Mouse (Mus musculus): Measurements from ENCODE around the gene Usp15.
"Not testable (repeated sequence)": the region's sequence is repeated elsewhere in the genome, so short reads cannot be mapped to it uniquely, and the experiment has no call there.

Usp15 gene

GRCm38 (mm10) chr10:123196835-123197559 lies at the start of gene Usp15:
Usp15 (minus strand) TSS chr10:123196995.
- DNase-seq: peak; percentile 97 to 98

GRCm38 (mm10) chr10:123229420-123229819 lies 32.6 kb upstream of the Usp15 start:
- no peak for DNase-seq

DNA sequence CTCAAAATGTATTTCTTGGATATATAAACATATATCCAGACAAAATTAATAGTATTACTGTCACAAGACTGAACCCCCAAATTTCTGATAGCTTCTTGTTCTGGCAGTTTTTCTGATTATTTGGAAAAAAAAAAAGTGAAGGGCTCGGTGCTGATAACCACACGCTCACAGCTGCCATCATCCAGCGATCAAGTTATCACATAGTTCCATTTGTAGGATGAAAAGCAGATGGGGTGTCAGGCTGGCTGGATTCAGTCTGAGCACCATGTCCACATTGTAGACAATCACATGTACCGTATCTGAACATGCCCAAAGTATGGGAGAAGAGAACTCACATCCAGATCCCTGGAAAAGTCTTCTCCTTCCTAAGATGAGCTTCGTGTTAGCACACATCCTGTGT lies 26.0 kb upstream of the Usp15 start:
- no peak for DNase-seq

- DNase-seq: no peak
Observed at GRCm38 (mm10) chr10:123209517-123209916, 12.7 kb upstream of the Usp15 start.

DNA sequence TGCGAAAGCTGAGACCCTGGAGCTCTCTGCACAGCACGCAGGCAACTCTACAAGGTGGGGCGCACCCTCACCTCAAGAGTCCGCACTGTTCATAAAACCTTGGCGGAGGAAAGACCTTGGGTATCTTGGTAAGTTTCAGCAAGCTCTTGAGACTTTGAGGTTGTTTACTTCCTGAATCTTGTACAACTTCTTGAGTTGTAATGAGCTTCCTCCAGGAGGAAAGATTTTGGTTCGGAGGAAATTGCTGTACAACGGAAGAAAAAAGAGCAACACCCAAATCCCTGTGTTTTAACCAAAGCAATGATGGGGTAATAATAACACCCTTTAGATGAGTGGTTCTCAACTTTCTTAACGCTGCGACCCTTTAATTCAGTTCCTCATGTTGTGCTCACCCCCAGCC lies 11.5 kb upstream of the Usp15 start:
- no peak for DNase-seq

- DNase-seq: no peak
Observed at GRCm38 (mm10) chr10:123206074-123206473, 9.3 kb upstream of the Usp15 start.

GRCm38 (mm10) chr10:123205364-123205763 lies 8.6 kb upstream of the Usp15 start:
- not testable (repeated sequence) for DNase-seq

- no peak for DNase-seq
Observed at GRCm38 (mm10) chr10:123201981-123202758, 5.4 kb upstream of the Usp15 start.

GRCm38 (mm10) chr10:123201436-123201835 lies 4.6 kb upstream of the Usp15 start:
- DNase-seq: no peak

- DNase-seq: no peak
Observed at GRCm38 (mm10) chr10:123200996-123201395, 4.2 kb upstream of the Usp15 start.

- DNase-seq: no peak
Observed at GRCm38 (mm10) chr10:123200320-123200659, 3.5 kb upstream of the Usp15 start.

- DNase-seq: no peak
Observed at GRCm38 (mm10) chr10:123199615-123200319, 3.0 kb upstream of the Usp15 start.

GRCm38 (mm10) chr10:123199119-123199518 lies 2.3 kb upstream of the Usp15 start:
- no peak for DNase-seq

GRCm38 (mm10) chr10:123198183-123198582 lies 1.4 kb upstream of the Usp15 start:
- DNase-seq: no peak

GRCm38 (mm10) chr10:123195961-123196834 lies 597 bp downstream of the Usp15 start:
- peak; percentile 48 to 62 for DNase-seq

GRCm38 (mm10) chr10:123195501-123195900 lies 1.3 kb downstream of the Usp15 start:
- DNase-seq: no peak

GRCm38 (mm10) chr10:123191038-123191437 lies 5.8 kb downstream of the Usp15 start:
- no peak for DNase-seq

DNA sequence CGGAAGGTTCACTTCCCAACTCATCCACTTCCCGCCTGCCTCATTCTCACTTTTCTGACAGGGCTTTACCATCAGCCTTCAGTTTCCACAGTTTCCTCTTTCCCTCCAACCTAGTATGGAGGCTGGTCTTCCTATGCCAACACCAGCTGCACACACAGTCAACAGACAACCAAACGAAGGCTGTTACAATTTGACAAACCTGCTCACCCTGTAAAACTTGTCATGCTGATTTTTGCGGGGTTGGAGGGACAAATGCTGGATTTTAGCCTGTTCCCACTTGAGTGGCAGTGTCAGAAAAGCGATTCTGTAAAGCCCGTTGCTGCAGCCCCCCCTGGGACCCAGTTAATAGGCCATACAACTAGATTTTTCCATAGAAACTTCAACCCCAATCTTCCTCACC lies 9.5 kb downstream of the Usp15 start:
- DNase-seq: no peak

DNA sequence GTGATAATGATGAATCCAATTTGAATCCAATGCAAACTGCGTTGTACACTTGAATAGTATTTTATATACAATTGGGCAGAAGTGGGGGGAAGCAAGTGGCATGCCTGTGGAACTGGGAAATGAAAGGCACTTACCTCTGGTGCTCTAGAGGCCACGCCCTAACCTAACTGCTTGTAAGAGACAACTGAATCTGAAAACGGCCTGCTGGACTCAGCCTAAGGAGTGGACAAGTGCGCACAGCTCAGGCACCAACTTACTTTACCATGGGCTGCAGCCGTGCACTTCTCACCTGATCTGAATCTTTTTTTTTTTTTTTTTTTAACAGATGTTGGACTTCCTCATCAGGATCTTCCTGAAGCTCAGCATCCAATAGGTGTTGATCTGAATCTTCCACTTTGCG lies 10.9 kb downstream of the Usp15 start:
- DNase-seq: no peak

DNA sequence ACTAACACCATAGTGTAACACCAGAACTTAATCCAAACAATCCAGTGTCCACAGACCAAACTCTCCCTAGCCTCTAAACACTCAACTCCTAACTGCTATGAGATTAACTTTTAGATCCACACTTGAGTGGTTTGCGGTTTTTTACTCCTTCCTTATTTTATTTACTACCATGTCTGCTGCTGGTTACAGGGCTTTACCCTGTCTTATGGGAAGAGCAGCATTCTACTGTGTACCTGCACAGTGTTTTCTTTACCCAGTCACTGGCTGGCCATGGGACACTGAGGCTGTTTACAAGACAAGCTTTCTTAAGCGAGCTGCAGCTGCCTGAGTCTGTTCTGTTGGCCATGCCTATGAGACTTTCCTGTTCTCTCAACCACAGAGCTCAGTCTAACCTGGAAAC lies 13.1 kb downstream of the Usp15 start:
- no peak for DNase-seq

DNA sequence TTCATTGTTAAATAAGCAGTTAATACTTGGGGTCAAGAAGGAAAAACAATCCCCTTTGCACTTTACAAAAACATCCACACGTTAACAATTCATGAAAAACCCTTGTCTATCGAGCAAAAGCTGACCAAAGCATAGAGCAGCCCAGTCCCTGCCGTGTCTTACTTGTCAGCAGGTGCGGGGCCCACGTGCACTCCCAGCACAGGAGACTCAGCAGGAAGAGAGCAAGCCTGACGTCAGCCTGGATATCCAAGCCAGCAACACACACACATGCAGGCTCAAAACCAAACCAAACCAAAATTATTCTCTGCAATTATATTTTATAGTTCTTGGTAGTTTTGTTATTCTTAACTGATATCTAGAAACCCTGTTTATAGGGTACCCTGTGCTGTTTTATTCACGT lies 13.6 kb downstream of the Usp15 start:
- peak; percentile 20 to 50 for DNase-seq

DNA sequence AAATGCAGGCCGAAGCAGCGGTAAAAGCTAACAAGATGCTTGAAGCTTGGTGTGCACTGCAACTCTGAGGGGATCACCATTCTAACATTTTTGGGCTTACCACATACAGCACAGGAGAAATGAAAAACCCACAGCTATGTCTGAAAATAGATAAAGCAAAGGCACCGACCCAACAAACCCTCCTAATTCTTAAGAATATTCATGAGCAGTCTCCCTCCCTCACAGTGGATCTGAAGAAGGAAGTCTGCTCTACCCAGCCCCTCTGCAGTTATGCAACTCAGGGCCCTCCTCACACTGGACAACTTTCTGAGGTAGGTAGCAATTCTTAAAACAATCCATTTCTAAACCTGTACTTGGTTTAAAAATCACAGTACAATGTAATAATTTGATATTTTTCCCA lies 14.4 kb downstream of the Usp15 start:
- DNase-seq: no peak

DNA sequence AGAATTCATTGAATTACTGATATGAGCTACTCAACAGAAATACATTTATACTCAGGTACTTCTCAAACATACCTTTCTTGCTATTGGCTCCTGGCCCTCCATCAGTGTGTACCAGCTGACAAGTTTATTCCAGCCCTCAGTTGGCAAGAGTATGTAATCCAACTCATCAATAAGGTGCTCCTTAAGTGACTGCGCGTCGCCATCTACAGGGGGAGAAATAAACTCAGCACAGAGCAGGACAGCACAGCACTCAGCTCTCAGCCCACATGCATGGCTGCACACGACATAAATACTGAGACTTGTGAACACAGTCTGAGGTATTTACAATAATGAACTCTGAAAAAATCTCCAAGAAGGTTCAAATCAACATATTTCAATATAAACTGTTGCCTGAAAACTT lies 21.0 kb downstream of the Usp15 start:
- no peak for DNase-seq
